Mouse (Mus musculus) gastrocnemius, adult 2 months (tissue): ENCODE measurements at regions not wholly inside any gene's neighbourhood (a gene's known extent, or its start where the extent isn't known, plus 50 kb on each side); places are given as distances from the start of the nearest gene placed in this dataset.

Experiments used
- DNase-seq: peaks from one replicate; pipeline ENCODE4 v3.0.0; 2022
- H3K27ac ChIP-seq: fragments of 200-600 bp; 2 replicates; pipeline ENCODE4 v1.8.1; 2022; ENCODE audit warnings: mild to moderate bottlenecking
- H3K4me3 ChIP-seq: fragments of 200-600 bp; 2 replicates; pipeline ENCODE4 v1.8.1; 2022; ENCODE audit warnings: mild to moderate bottlenecking, moderate library complexity
- CTCF ChIP-seq: fragments of 200-600 bp; IDR thresholded peaks from 2 replicates; pipeline ENCODE4 v1.8.1; 2022; ENCODE audit warnings: antibody characterized with exemption, mild to moderate bottlenecking, moderate library complexity
- intact Hi-C: fragments of 180-260 bp; cut with DNase I; formaldehyde crosslinking; loops from one replicate; pipeline ENCODE4 v1.15.1; 2025

- peak; percentile 33 for TF ChIP-seq CTCF
- intact Hi-C loops: no loop called here
- H3K4me3 ChIP-seq: no peak overlapping the region
- H3K27ac ChIP-seq: no peak overlapping the region
- no peak for DNase-seq
Measured at GRCm38 (mm10) chr5:18916688-18917285, 310.0 kb upstream of the Magi2 start.

GRCm38 (mm10) chr5:18953875-18954474 is 272.9 kb upstream of the Magi2 start:
- no peak for DNase-seq
- intact Hi-C loops: no loop called here
- Histone ChIP-seq H3K4me3 (no peak overlapping the region), H3K27ac (no peak overlapping the region)
- no peak for TF ChIP-seq CTCF
